ENCODE assay signal across 16 mouse cellular contexts in genomic region chr5:149379861-149380260, GRCm38 (mm10). TPM values are rescaled to one million over a fixed set of nuclear protein-coding genes. Genes with fewer than 3 reads are reported as not detected.
DNase-seq lines count a peak whose midpoint lies in the region; ATAC-seq lines count a peak whose summit lies in the region.
"Had no signal": no experiment of that assay in that cellular context is flagged by ENCODE, and none has a peak within 500 bp of the region (broad histone marks: within the 10 kb centered on the region; RNA-seq: fewer than 3 reads in every experiment).

No protein-coding gene starts in this region.

- peaks cover 61% of the 10 kb centered on the region for H3K4me1 ChIP-seq in limb, embryonic 15.5 days
- peaks cover 42% of the 10 kb centered on the region for H3K4me1 ChIP-seq in limb, embryonic 10.5 days
- H3K4me1 ChIP-seq in hindbrain, embryonic 10.5 days (replicated peaks): peaks cover 65% of the 10 kb centered on the region
- peaks cover 64% of the 10 kb centered on the region for H3K4me1 ChIP-seq in midbrain, embryonic 13.5 days (replicated peaks)

- H3K4me3 ChIP-seq in limb, embryonic 15.5 days: no peak overlapping the region
- H3K4me3 ChIP-seq in limb, embryonic 10.5 days: no peak overlapping the region
- peak overlapping the region; percentile 18; the same call in 1 of the 2 replicates for H3K4me3 ChIP-seq in hindbrain, embryonic 10.5 days
- H3K4me3 ChIP-seq in midbrain, embryonic 13.5 days (replicated peaks): no peak overlapping the region

- no peaks in the 10 kb centered on the region for H3K36me3 ChIP-seq in limb, embryonic 15.5 days
- H3K36me3 ChIP-seq in limb, embryonic 10.5 days: no peaks in the 10 kb centered on the region
- H3K36me3 ChIP-seq in hindbrain, embryonic 10.5 days: no peaks in the 10 kb centered on the region
- no peaks in the 10 kb centered on the region for H3K36me3 ChIP-seq in midbrain, embryonic 13.5 days

- 93% methylated on average over 8 of the region's 8 CpGs for WGBS in limb, embryonic 15.5 days
- 92% methylated on average over 8 of the region's 8 CpGs for WGBS in limb, embryonic 10.5 days
- 61% methylated on average over 8 of the region's 8 CpGs for WGBS in hindbrain, embryonic 10.5 days
- 57% methylated on average over 8 of the region's 8 CpGs for WGBS in midbrain, embryonic 13.5 days

- H3K4me2 ChIP-seq in limb, embryonic 15.5 days: no peak overlapping the region
- 0 out of 2 replicates have a peak overlapping the region, but pooled peaks have one; percentile 19 for H3K4me2 ChIP-seq in midbrain, embryonic 13.5 days (replicated peaks)

- no peak for DNase-seq in limb, embryonic 10.5 days (ENCODE audit: low spot score)
- no peak for DNase-seq in hindbrain, embryonic 10.5 days (ENCODE audit: low spot score)
- no peak for DNase-seq in kidney, adult 8-10 months
- no peak for DNase-seq in urinary bladder, postnatal 14 days (ENCODE audit: low spot score)
- DNase-seq in left cerebral cortex, adult 18-20 months (ENCODE audit: low spot score in 2 of 2): no peak
- DNase-seq: kidney, adult 2 months; lung, adult 18-20 months; thymus, adult 2 months had no signal

- peak overlapping the region; percentile 14; the same call in 1 of the 2 replicates for H3K27ac ChIP-seq in limb, embryonic 15.5 days
- no peak overlapping the region for H3K27ac ChIP-seq in limb, embryonic 10.5 days
- peak overlapping the region; percentile 87 for H3K27ac ChIP-seq in hindbrain, embryonic 10.5 days
- peak overlapping the region; percentile 89 for H3K27ac ChIP-seq in midbrain, embryonic 13.5 days
- H3K27ac ChIP-seq: macrophage had no signal

- no peaks in the 10 kb centered on the region for H3K9me3 ChIP-seq in limb, embryonic 15.5 days
- H3K9me3 ChIP-seq in limb, embryonic 10.5 days (replicated peaks): no peaks in the 10 kb centered on the region
- peaks cover 7% of the 10 kb centered on the region; the same call in 1 of the 2 replicates for H3K9me3 ChIP-seq in hindbrain, embryonic 10.5 days
- H3K9me3 ChIP-seq in midbrain, embryonic 13.5 days: no peaks in the 10 kb centered on the region

- ATAC-seq in limb, embryonic 15.5 days (ENCODE audit: insufficient number of reproducible peaks, low FRiP score, low TSS enrichment, low read depth): no peak
- no peak; the same call in 1 of the 2 replicates for ATAC-seq in midbrain, embryonic 13.5 days
- ATAC-seq in megakaryocyte progenitor cell, adult 5-6 weeks (replicated peaks; ENCODE audit: poor library complexity): no peak

- H3K9ac ChIP-seq in limb, embryonic 15.5 days: no peak overlapping the region
- no peak overlapping the region for H3K9ac ChIP-seq in midbrain, embryonic 13.5 days (replicated peaks)

- H3K27me3 ChIP-seq in limb, embryonic 15.5 days: no peaks in the 10 kb centered on the region
- no peaks in the 10 kb centered on the region for H3K27me3 ChIP-seq in limb, embryonic 10.5 days (ENCODE audit: low read depth, poor library complexity, severe bottlenecking)
- H3K27me3 ChIP-seq in hindbrain, embryonic 10.5 days (ENCODE audit: insufficient read depth, poor library complexity, severe bottlenecking): 0 out of 2 replicates have a peak, but pooled peaks cover 3% of the 10 kb centered on the region
- no peaks in the 10 kb centered on the region for H3K27me3 ChIP-seq in midbrain, embryonic 13.5 days

RNA-seq across cellular contexts. Expression of gene Medag, which starts 31.7 kb away (rescaled TPM):
- 4.2 and 4.8 TPM in 2 replicates for polyA plus RNA-seq in limb, embryonic 15.5 days (2015; fragmentation: Nextera tagmentation; extraction: Ambion mirVana)
- polyA plus RNA-seq in limb, embryonic 10.5 days (2016; fragmentation: Nextera tagmentation; extraction: Ambion mirVana): 0.26 and 0.33 TPM in 2 replicates
- polyA plus RNA-seq in hindbrain, embryonic 10.5 days (2016; fragmentation: Nextera tagmentation; extraction: Ambion mirVana): 0.37 and 0.61 TPM in 2 replicates
- polyA plus RNA-seq in midbrain, embryonic 13.5 days (2015; fragmentation: Nextera tagmentation; extraction: Ambion mirVana): 1.9 and 2.3 TPM in 2 replicates
- total RNA-seq in megakaryocyte progenitor cell, adult 5-6 weeks (2015): 0.07 TPM in 1 of 2 replicates, not detected in the other
- total RNA-seq in megakaryocyte progenitor cell, adult 5-6 weeks (2017): not detected in 2 replicates
- 10 to 100 TPM; 18.6 to 23.0 TPM for total RNA-seq in left cerebral cortex, adult 18-20 months (2021)
- total RNA-seq: granulocyte monocyte progenitor cell, adult 5-6 weeks; MEL had no signal
- polyA plus RNA-seq: macrophage had no signal

RNA-seq across cellular contexts. Expression of gene Tex26, which starts 59.6 kb away (rescaled TPM):
- polyA plus RNA-seq in limb, embryonic 15.5 days (2015; fragmentation: Nextera tagmentation; extraction: Ambion mirVana): 0.32 and 0.41 TPM in 2 replicates
- polyA plus RNA-seq in limb, embryonic 10.5 days (2016; fragmentation: Nextera tagmentation; extraction: Ambion mirVana): 0.15 and 0.30 TPM in 2 replicates
- 1.1 and 2.9 TPM in 2 replicates for polyA plus RNA-seq in hindbrain, embryonic 10.5 days (2016; fragmentation: Nextera tagmentation; extraction: Ambion mirVana)
- 2.3 and 2.5 TPM in 2 replicates for polyA plus RNA-seq in midbrain, embryonic 13.5 days (2015; fragmentation: Nextera tagmentation; extraction: Ambion mirVana)
- not detected in 2 replicates for total RNA-seq in megakaryocyte progenitor cell, adult 5-6 weeks (2015)
- not detected in 2 replicates for total RNA-seq in megakaryocyte progenitor cell, adult 5-6 weeks (2017)
- total RNA-seq in left cerebral cortex, adult 18-20 months (2021): under 1 TPM in 1 of 2 experiments, not detected in 1; 0.54 TPM
- total RNA-seq: heart, postnatal 14 days; layer of hippocampus, adult 18-20 months; MEL had no signal
- polyA plus RNA-seq: kidney, adult 2 months; macrophage had no signal
